Mouse (Mus musculus) heart, embryonic 15.5 days (tissue): ENCODE measurements around the gene Ctag2. TPM values are rescaled to one million over a fixed set of nuclear protein-coding genes. Genes with fewer than 3 reads are reported as not detected.

Experiments
- ATAC-seq: fragments of 200-750 bp; cut with Nextera tagmentation; replicated peaks from 2 replicates; pipeline ENCODE4 v1.8.0; 2017; ENCODE audit warnings: low read depth, moderate TSS enrichment; ENCODE audit not compliant: insufficient number of reproducible peaks, insufficient read depth, low FRiP score
- H3K27ac ChIP-seq: fragments of 300-500 bp; sonication (generic); 2 replicates; pipeline ENCODE4 v1.5.1; 2015; ENCODE audit warnings: mild to moderate bottlenecking, inconsistent platforms
- H3K27me3 ChIP-seq: fragments of 300-500 bp; sonication (generic); 2 replicates; pipeline ENCODE4 v1.6.1; 2015; ENCODE audit warnings: inconsistent platforms
- H3K36me3 ChIP-seq: fragments of 300-500 bp; sonication (generic); 2 replicates; pipeline ENCODE4 v1.6.1; 2015; ENCODE audit warnings: mild to moderate bottlenecking, inconsistent platforms
- H3K4me1 ChIP-seq: fragments of 300-500 bp; sonication (generic); replicated peaks from 2 replicates; pipeline ENCODE4 v1.6.1; 2015; ENCODE audit warnings: inconsistent platforms
- H3K4me2 ChIP-seq: fragments of 300-500 bp; sonication (generic); 2 replicates; pipeline ENCODE4 v1.6.1; 2015; ENCODE audit warnings: inconsistent platforms, mild to moderate bottlenecking, moderate library complexity
- H3K4me3 ChIP-seq: fragments of 300-500 bp; sonication (generic); 2 replicates; pipeline ENCODE4 v1.5.1; 2015; ENCODE audit warnings: mild to moderate bottlenecking, inconsistent platforms
- H3K9ac ChIP-seq: fragments of 300-500 bp; sonication (generic); 2 replicates; pipeline ENCODE4 v1.6.1; 2015; ENCODE audit warnings: mild to moderate bottlenecking, inconsistent platforms
- H3K9me3 ChIP-seq: fragments of 300-500 bp; sonication (generic); replicated peaks from 2 replicates; pipeline ENCODE4 v1.6.1; 2016; ENCODE audit warnings: inconsistent platforms
- WGBS: fragments of 180-500 bp; shearing (Covaris S2); methylation state at CpG from one replicate; pipeline ENCODE4 v1.1.7; 2015; ENCODE audit warnings: mixed read lengths; 5-methylcytosine and 5-hydroxymethylcytosine counted together
- polyA plus RNA-seq: library from polyadenylated mRNA; unstranded; fragments of >200 nt; fragmentation: Nextera tagmentation; extraction: Ambion mirVana; gene quantifications from 2 replicates; pipeline ENCODE4 v1.2.1, GENCODE M21; 2015

The Ctag2 gene
- polyA plus RNA-seq = not detected in 2 replicates

GRCm38 (mm10) chrX:65047344-65047743 is at the start of gene Ctag2:
Gene Ctag2, plus strand, starts transcription at chrX:65047644.
- H3K4me3 ChIP-seq = no peak within 1 kb of the TSS
- WGBS = 79% methylated on average over 7 of the region's 7 CpGs
- H3K9me3 ChIP-seq = no peaks in the 10 kb centered on the region
- ATAC-seq = no peak
- H3K4me1 ChIP-seq = no peaks in the 10 kb centered on the region
- no peaks in the 10 kb centered on the region for H3K27me3 ChIP-seq
- H3K36me3 ChIP-seq = no peaks in the 10 kb centered on the region
- H3K9ac ChIP-seq = no peak within 1 kb of the TSS
- no peak within 1 kb of the TSS for H3K27ac ChIP-seq
- H3K4me2 ChIP-seq = no peak within 1 kb of the TSS
